Mouse (Mus musculus) splenic B cell, adult 2 months (primary cell): ENCODE results near the gene Wdr43.
"Not testable (repeated sequence)": the region's sequence is repeated elsewhere in the genome, so short reads cannot be mapped to it uniquely, and the experiment has no call there.

Experiments
- DNase-seq: peaks from one replicate; pipeline ENCODE4 v3.0.0-alpha.2; 2011; ENCODE audit warnings: low read depth, low spot score
- H3K27me3 ChIP-seq: 2 replicates; pipeline ENCODE4 v1.6.1; 2012; ENCODE audit warnings: mild to moderate bottlenecking, low read length, moderate library complexity, mixed read lengths; ENCODE audit not compliant: control insufficient read depth, poor library complexity, insufficient read depth, severe bottlenecking
- H3K36me3 ChIP-seq: 2 replicates; pipeline ENCODE4 v1.6.1; 2012; ENCODE audit warnings: mild to moderate bottlenecking, low read length, moderate library complexity, mixed read lengths; ENCODE audit not compliant: control insufficient read depth, poor library complexity, insufficient read depth, severe bottlenecking

Wdr43 gene

DNA sequence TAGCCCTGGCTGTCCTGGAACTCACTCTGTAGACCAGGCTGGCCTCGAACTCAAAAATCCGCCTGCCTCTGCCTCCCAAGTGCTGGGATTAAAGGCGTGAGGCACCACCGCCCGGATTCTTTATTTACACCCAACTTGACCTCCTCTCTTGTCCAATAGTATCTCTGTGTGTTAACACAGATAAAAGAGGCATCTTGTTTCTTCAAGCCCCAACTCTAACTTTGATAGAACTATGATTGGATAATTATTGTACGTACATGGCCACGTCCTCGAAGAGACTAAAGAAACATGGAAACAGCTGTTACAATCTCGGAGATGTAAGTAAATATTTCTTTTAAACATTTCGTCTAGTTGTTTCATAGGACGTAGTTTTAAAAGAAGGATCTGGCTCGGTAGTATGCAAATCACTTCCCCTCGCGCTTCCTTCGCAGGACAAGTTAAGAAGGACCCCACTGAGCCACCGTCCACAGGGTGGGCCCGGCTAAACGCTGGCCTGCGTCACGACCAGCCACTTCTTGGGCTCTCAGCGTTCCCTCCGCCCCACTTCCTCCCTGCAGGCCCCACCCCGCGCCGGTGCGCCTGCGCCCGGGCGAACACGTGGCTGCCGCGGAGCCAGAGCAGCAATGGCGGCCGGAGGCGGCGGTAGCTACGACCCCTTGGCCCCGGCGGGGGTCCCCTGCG lies at the start of gene Wdr43:
TSS of gene Wdr43 (plus strand) at position 258 of the 681 bp plus-strand sequence.
- peak; percentile 98 for DNase-seq
- H3K36me3 ChIP-seq: no peaks in the 10 kb centered on the region
- H3K27me3 ChIP-seq: no peaks in the 10 kb centered on the region

DNA sequence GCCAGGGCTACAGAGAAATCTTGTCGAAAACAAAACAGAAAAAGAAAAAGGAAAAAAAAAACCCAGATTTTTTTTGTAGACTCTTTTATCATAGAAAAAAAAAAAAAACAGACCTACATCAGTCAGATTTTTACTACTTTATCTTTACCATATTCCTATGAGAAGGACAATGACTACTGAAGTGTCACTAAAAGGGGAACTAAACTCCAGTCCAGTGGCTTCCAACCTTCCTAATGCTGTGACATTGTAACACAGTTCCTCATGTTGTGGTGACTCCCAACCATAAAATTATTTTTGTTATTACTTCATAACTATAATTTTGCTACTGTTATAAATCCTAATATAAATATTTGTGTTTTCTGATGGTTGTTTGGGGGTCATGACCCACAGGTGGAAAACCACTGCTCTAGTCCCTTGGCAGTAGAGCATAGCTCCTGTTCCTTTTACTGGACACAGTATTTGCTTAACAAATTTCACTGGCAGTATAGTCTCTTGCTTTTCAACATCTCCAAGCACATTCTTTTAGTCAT lies 36.5 kb upstream of the Wdr43 start:
- DNase-seq: peak; percentile 51
- Histone ChIP-seq H3K27me3 (no peaks in the 10 kb centered on the region), H3K36me3 (no peaks in the 10 kb centered on the region)

DNA sequence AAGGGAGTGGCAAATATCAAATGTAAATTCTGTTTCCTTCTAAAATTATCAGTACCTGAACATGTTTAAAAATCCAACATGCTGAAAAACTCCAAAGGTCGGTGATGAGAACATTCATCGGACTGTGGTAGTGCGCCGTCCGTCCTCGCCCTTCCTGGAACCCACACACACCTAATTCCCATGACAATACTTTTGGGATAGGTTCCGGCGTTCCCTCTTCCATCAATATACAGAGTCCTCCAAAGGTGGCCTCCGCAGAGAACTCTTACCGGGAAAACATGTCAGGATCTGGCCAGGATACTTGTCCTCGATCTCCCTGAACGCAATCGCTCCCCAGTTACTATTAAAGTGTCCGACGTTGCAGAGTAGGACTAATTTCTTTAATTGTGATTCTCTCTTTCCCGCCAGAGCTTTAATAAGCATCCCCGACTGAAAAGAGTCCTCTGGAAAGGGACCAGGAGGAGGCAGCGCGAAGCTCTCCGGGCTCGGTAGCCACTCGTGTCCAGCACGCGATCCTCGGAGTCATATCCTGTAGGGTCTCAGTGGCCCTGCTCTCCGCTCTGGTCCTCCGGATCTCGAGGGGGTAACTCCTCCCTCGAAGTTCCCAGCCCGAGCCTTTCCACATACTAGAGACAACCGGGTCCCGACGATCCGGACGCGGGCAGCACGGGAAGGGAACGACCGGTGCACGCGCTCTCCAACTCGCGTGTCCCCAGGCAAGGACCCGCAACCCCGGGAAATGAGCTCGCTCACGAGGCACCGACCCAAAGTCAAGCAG lies 17.6 kb upstream of the Wdr43 start:
- Histone ChIP-seq H3K27me3 (no peaks in the 10 kb centered on the region), H3K36me3 (peaks cover 1% of the 10 kb centered on the region)
- no peak for DNase-seq

DNA sequence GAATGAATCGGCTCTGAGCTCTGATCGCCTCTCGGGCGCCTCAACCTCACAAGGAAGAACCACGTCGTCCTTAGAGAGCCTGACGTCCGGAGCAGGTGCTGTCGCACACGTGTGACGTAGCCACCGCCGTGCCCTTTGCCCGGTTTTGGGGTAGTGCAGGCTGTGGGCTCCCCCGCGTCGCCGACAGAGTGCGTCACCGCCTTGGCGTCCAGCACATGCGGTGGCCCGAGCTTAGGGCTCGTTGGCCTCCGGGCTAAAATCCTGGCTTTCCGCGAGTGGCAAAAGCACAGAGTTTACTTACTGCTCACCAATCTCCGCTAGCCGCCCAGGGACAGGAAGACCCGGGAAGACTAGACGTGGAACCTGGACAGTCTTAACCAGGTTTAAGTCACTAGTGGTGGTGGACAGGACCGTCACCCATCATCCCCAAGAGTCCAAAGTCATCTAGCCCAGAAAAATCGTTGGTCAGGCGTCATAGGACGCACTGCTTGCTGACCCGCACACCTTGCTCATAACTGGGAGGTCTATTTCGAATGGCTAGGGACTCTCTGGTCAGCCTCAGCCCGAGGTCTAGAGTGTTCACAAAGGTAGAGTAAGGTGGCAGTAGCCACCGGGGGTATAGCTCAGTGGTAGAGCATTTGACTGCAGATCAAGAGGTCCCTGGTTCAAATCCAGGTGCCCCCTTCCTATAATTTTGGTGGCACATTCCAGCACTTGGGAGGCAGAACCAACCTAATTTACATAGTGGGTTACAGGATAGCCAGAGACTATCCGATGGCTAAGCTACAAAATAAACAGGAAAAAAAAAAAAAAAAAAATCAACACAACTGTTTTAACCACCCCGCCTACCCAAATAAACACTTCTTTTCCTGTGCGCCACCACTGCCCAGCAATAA lies 16.8 kb upstream of the Wdr43 start:
- DNase-seq: peak; percentile 95
- H3K27me3 ChIP-seq: no peaks in the 10 kb centered on the region
- peaks cover 1% of the 10 kb centered on the region for H3K36me3 ChIP-seq

DNA sequence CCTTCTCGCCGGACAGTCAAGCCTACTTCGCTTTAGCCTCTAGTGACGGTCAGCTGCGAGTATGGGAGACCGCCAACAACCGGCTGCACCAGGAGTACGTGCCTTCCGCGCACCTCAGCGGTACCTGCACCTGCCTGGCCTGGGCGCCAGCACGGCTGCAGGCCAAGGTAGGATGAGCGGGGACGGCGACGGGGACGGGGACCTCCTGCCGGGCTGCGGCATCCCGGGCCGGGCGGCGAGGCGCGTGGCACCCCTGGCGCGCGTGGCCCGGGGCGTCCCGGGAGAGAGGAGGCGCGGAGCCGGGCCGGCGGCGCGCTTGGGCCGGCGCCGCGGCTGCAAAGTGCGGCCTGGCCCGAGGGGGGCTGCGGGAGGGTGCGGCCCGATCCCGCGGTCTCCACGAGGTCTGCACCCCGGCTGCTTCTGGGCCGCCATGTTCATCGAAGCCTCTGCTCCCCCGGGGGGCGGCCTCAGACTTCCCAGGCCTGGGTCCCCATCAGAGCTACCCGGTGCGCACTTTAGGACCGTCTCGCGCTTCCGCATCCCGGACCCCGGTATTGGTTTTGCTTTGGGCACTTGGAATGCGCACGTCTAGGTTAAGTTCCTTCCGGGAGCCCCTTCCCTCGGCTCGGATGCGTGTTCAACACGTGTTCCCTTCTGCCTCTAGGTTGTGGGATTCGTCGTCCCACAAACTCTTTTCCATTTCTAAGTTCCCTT lies 781 bp downstream of the Wdr43 start:
- peak; percentile 26 for DNase-seq
- Histone ChIP-seq H3K36me3 (no peaks in the 10 kb centered on the region), H3K27me3 (no peaks in the 10 kb centered on the region)

DNA sequence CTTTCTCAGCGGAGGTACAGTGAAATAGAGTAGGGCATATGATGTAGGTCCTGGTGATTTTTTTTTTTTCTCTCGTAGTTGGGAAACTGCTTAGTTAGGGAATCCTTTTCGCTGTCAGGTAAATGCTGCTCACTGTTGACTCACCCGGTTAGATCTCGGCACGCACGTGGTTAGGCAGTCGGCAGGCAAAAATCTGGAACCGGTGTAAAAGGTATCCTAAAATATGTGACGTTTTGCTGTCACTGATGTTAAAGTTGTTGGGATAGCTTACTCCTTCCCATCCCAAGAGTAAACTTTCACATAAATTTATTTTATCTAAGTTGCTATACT lies 1.3 kb downstream of the Wdr43 start:
- H3K36me3 ChIP-seq: no peaks in the 10 kb centered on the region
- peak; percentile 21 for DNase-seq

DNA sequence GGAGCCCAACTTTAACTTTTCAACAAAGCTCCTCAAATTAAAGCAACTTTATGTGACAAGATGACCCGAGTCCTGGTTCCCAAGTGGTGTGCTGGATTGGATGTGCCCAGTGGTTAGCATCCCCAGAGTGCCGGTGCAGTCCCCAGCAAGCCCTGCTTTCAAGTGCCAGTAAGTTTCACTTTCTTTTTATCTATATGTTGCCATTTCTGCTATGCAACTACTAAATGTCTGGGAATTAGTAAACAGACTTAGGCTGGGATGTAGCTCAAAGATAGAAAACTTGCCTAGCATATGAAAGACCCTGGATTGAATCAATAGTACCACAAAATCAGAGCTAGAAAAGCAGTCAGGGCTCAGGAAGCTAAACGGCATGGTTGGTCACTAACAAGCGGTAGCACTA lies 2.3 kb downstream of the Wdr43 start:
- H3K27me3 ChIP-seq: no peaks in the 10 kb centered on the region
- DNase-seq: peak; percentile 29
- no peaks in the 10 kb centered on the region for H3K36me3 ChIP-seq

More for the DNA sequence above, 1.3 kb downstream of the Wdr43 start:
- no peaks in the 10 kb centered on the region for H3K27me3 ChIP-seq

DNA sequence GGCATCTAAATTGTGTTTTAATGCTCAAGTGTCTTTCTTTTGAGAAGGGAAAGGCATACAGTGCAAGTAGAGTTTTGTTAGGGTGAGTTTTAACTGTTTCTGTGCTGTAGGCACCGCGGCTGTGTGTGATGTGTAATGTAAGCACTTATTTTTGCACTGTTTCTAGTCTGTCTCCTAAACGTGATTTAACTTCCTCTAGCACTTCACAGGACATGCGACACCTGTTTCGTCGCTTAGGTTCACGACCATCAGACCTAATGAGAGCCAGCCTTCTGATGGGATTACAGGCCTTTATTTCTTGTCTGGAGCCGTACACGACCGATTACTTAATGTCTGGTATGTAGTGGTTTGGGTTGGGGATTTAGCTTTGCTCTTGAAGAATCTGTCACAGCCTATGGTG lies 16.1 kb downstream of the Wdr43 start:
- Histone ChIP-seq H3K36me3 (peaks cover 8% of the 10 kb centered on the region), H3K27me3 (no peaks in the 10 kb centered on the region)
- no peak for DNase-seq

DNA sequence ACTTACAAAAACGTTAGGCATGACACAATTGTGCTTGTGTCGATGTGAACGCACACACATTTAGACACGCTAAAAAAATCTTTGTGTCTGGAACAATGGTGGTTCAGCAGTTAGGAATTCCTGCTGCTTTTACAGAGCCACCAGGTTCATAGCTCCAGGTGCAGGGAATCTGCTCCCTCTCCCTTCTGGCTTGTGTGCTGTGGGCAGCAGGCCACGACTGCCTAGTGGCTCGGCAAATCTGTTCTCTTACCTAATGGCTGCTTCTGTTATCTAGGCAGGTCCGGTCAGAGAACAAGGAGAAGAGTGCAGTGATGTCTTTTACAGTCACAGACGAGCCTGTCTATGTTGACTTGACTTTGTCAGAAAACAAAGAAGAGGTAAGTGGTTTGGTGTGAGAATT lies 17.7 kb downstream of the Wdr43 start:
- no peak for DNase-seq
- Histone ChIP-seq H3K27me3 (no peaks in the 10 kb centered on the region), H3K36me3 (peaks cover 8% of the 10 kb centered on the region)

DNA sequence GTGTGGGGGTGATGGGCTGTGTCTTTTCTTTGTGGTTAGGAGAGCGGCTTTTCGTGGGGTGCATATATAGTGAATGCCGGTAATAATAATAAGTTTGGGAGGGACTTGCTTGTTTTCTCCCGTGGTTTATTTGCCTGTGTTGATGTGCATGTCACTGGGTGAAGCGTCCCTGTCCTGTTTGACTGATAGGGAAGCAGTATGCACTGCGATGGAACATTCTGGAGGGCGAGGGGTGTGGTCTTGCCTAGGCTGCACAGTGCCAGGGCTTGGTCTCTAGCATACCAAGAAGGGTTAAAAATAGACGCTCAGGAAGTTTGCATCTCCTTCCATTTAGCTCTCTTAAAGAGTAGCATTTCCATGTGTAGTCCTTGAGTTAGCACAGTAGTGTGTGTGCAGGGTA lies 21.1 kb downstream of the Wdr43 start:
- H3K36me3 ChIP-seq: peaks cover 6% of the 10 kb centered on the region
- no peak for DNase-seq
- no peaks in the 10 kb centered on the region for H3K27me3 ChIP-seq

DNA sequence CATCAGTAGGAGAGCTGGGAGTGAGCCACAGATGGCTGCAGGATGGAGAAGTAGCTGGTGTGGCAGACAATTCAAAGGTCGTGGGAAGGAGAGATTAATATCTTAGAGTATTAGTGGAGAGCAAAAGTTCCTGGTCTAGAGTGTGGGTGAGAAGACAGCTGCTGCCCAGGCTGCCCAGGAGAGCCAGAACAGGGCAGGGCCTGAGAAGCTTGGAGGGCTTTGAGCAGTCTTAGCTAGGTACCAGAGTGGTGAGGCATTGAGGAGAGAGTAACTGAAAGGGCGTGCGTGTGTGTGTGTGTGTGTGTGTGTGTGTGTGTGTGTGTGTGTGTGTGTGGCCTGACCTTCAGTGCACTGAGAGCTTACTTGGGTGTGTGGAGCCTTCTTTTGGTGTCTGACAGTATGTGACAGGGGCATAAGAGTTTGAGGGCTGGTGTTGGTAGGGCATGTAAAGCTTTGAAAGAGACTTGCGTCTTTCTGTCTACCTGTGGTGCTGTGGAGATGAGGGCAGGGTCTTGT lies 22.1 kb downstream of the Wdr43 start:
- peaks cover 6% of the 10 kb centered on the region for H3K36me3 ChIP-seq
- no peak for DNase-seq

DNA sequence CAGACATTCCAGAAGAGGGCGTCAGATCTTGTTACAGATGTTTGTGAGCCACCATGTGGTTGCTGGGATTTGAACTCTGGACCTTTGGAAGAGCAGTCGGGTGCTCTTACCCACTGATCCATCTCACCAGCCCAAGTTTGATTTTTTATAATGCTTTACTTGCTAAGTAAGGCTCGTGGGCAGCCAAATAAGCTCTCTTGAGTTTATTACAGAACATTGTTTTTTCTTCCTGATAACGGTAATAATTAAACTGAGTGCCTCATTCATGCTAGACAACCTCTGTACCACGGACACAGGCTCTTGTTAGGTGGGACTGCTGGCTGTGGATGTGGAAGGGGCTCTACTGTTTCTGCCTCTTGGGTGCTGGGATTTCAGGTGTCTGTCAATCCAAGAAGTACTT lies 23.4 kb downstream of the Wdr43 start:
- not testable (repeated sequence) for DNase-seq, H3K36me3 ChIP-seq, H3K27me3 ChIP-seq

More for the DNA sequence above, 22.1 kb downstream of the Wdr43 start:
- H3K27me3 ChIP-seq: no peaks in the 10 kb centered on the region

DNA sequence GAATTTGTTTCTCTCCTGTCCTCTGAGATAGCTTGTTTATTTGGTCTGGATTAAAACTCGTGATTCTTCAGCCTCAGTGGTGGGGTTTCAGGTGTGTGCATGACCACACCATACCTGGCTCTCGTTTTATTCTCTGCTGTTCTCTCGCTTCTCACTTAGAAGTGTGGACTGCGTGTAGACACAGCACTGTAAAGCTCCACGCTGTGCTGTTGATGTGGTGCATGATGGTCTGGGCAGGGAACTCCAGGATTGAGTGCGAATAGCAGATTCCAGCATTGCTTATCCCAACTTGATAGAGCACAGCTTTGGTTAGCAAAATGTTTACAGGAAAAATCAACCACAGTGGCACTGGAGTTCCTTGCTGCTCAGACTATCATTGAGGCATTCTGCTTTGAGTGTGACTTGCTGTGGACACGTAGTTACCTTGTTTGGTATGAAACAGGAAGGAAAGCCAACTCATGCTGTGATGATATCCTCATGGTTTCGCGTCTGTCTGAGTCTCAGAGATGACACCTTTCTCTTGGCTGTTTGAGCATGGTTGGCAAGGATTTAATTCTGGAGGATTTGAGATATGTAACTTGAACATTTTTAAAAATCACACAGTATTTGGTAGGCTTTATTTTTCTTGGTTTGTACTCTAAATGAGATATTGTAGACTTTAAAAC lies 24.9 kb downstream of the Wdr43 start:
- no peaks in the 10 kb centered on the region for H3K27me3 ChIP-seq
- no peak for DNase-seq
- peaks cover 4% of the 10 kb centered on the region; the same call in 1 of the 2 replicates for H3K36me3 ChIP-seq
